Mouse (Mus musculus): Measurements from ENCODE around the gene H2afz. TPM values are rescaled to one million over a fixed set of nuclear protein-coding genes. Genes with fewer than 3 reads are reported as not detected.
"Not testable (repeated sequence)": the region's sequence is repeated elsewhere in the genome, so short reads cannot be mapped to it uniquely, and the experiment has no call there.

H2afz gene
- polyA plus RNA-seq, 1 experiment: 2,515 TPM

DNA sequence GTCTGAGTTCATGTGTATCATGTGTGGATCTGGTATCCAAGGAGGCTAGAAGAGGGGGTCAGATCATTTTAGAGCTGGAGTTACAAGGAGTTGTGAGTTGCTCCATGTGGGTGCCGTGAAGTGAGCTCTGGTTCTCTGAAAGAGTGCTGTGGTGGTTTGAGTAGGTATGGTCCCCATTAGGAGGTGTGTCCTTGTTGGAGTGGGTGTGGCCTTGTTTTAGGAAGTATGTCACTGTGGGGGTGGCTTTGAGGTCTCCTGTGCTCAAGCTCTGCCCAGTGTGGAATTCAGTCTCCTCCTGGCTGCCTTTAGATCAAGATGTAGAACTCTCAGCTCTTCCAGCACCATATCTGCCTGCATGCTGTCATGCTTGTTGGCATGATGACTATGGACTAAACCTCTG is 21.3 kb upstream of the H2afz start:
- no peak for TF ChIP-seq FLI1 (IDR thresholded peaks at IDR 0.05; ENCODE audit: low read length)
- TF ChIP-seq GATA1 (IDR thresholded peaks at IDR 0.05; ENCODE audit: borderline replicate concordance, low read length): no peak
- Histone ChIP-seq H3K4me1 (no peaks in the 10 kb centered on the region; the same call in 1 of the 2 replicates), H3K27me3 (replicated peaks) (no peaks in the 10 kb centered on the region), H3K9me3 (peaks cover 4% of the 10 kb centered on the region), H3K4me3 (replicated peaks) (no peak overlapping the region), H3K36me3 (replicated peaks; ENCODE audit: low read length) (no peaks in the 10 kb centered on the region)

DNA sequence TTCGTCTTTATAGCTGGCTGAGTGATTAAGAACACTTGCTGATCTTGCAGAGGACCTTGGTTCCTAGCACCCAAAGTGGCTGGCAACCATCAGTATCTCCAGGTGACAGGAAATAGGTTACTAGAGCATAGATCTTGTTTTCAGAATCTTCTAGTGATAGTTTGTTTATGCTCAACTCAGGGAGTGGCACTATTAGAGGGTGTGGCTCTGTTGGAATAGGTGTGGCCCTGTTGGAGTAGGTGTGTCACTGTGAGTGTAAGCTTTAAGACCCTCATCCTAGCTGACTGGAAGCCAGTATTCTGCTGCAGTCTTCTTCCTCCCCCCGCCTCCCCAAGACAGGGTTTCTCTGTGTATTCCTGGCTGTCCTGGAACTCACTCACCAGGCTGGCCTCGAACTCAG is 20.0 kb upstream of the H2afz start:
- Histone ChIP-seq H3K27me3 (replicated peaks) (no peaks in the 10 kb centered on the region), H3K4me1 (no peaks in the 10 kb centered on the region; the same call in 1 of the 2 replicates), H3K4me3 (replicated peaks) (no peak overlapping the region), H3K9me3 (peaks cover 4% of the 10 kb centered on the region), H3K36me3 (replicated peaks; ENCODE audit: low read length) (no peaks in the 10 kb centered on the region)
- TF ChIP-seq FLI1 (IDR thresholded peaks at IDR 0.05; ENCODE audit: low read length) (no peak), GATA1 (IDR thresholded peaks at IDR 0.05; ENCODE audit: borderline replicate concordance, low read length) (no peak)

DNA sequence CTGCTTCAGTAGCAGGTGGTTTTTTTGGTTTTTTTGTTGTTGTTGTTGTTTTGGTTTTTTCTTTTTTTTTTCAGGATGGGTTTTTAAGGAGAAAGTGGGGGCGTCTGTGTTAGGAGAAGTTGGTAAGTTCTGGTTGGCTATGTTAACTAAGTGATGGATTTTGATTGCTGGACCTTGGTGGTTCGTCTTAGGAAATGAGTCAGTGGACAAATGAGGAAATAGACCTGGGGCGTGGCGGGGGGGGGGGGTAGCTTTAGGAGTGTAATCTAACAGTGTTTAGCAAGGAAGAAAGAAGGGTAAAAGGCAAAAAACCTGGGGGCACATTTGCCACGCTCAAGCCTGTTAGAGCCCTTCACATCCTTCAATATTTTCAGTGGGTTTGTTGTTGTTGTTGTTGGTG is 17.7 kb upstream of the H2afz start:
- Histone ChIP-seq H3K27me3 (replicated peaks) (no peaks in the 10 kb centered on the region), H3K9me3 (peaks cover 10% of the 10 kb centered on the region), H3K4me3 (replicated peaks) (no peak overlapping the region), H3K36me3 (replicated peaks; ENCODE audit: low read length) (peaks cover 2% of the 10 kb centered on the region), H3K4me1 (peaks cover 3% of the 10 kb centered on the region; the same call in 1 of the 2 replicates)
- TF ChIP-seq FLI1 (IDR thresholded peaks at IDR 0.05; ENCODE audit: low read length) (no peak), GATA1 (IDR thresholded peaks at IDR 0.05; ENCODE audit: borderline replicate concordance, low read length) (no peak)

DNA sequence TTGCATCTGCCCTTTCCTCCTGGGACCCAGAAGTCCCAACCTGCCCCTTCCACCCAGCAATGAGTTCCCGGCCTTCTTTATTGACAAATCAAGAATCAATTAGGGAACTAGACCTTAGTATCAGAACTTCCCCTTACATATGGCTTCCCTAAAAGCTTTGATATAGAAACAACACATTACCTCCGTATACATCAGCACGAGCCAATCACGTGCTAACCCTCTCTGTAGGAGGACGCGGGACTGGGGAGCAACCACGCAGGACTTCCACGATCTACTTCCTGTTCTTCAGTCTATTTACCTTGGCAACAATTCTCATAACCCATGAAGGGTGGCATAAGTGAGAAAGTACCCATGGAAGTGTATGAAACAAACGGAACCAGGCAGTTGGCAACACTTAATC is 15.9 kb upstream of the H2afz start:
- Histone ChIP-seq H3K4me3 (replicated peaks) (no peak overlapping the region), H3K9me3 (peaks cover 15% of the 10 kb centered on the region), H3K27me3 (replicated peaks) (no peaks in the 10 kb centered on the region), H3K36me3 (replicated peaks; ENCODE audit: low read length) (peaks cover 2% of the 10 kb centered on the region), H3K4me1 (peaks cover 9% of the 10 kb centered on the region)
- TF ChIP-seq FLI1 (IDR thresholded peaks at IDR 0.05; ENCODE audit: low read length) (no peak), GATA1 (IDR thresholded peaks at IDR 0.05; ENCODE audit: borderline replicate concordance, low read length) (no peak)

DNA sequence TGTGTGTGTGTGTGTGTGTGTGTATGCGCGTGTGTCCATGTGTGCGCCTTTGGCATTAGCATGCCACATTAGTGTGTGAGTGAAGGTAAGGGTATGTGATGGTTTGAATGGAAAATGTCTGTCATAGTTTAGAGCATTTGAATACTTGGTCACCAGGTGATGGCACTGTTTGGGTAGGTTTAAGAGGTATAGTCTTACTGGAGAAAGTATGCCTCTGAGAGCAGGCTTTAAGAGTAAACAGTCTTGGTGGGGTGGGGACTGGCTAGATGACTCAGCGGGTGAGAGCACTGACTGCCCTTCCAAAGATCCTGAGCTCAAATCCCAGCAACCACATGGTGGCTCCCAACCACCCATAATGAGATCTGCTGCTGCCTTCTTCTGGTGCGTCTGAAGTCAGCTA is 14.6 kb upstream of the H2afz start:
- peaks cover 22% of the 10 kb centered on the region for H3K9me3 ChIP-seq
- H3K27me3 ChIP-seq (replicated peaks): no peaks in the 10 kb centered on the region
- TF ChIP-seq GATA1 (IDR thresholded peaks at IDR 0.05; ENCODE audit: borderline replicate concordance, low read length) (no peak), FLI1 (IDR thresholded peaks at IDR 0.05; ENCODE audit: low read length) (no peak)
- H3K4me1 ChIP-seq: peaks cover 17% of the 10 kb centered on the region
- peaks cover 2% of the 10 kb centered on the region for H3K36me3 ChIP-seq (replicated peaks; ENCODE audit: low read length)
- H3K4me3 ChIP-seq (replicated peaks): no peak overlapping the region

DNA sequence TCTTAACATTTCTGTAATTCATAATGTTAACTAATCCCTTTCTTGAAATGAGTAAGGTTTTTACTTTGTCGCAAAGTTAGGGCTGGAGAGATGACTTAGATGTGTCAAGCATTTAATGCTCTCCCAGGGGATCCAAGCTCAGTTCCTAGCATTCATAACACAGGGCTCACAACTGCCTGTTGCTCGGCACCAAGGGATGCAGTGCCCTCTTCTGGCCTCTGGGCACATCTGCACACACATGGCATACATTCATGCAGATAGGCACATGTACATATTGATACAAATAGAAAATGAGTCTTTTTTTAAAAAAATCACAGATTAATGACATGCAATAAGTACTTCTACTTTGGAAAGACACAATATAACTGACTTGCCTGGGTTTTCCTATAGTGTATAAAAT is 13.1 kb upstream of the H2afz start:
- no peaks in the 10 kb centered on the region for H3K27me3 ChIP-seq (replicated peaks)
- H3K4me3 ChIP-seq (replicated peaks): no peak overlapping the region
- H3K9me3 ChIP-seq: peaks cover 22% of the 10 kb centered on the region
- H3K36me3 ChIP-seq (replicated peaks; ENCODE audit: low read length): peaks cover 2% of the 10 kb centered on the region
- peaks cover 17% of the 10 kb centered on the region for H3K4me1 ChIP-seq
- TF ChIP-seq FLI1 (IDR thresholded peaks at IDR 0.05; ENCODE audit: low read length) (no peak), GATA1 (IDR thresholded peaks at IDR 0.05; ENCODE audit: borderline replicate concordance, low read length) (no peak)

DNA sequence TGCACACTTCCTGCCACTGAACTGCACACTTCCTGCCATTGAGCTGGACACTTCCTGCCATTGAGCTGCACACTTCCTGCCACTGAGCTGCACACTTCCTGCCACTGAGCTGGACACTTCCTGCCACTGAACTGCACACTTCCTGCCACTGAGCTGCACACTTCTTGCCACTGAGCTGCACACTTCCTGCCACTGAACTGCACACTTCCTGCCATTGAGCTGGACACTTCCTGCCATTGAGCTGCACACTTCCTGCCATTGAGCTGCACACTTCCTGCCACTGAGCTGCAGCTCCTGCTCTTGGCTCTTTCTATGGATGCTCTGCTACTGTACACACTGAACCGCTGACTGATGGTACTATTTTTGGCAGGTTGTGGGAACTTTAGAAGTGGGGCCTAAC is 11.3 kb upstream of the H2afz start:
- H3K27me3 ChIP-seq (replicated peaks); H3K36me3 ChIP-seq (replicated peaks; ENCODE audit: low read length): not testable (repeated sequence)
- Histone ChIP-seq H3K4me1 (peaks cover 17% of the 10 kb centered on the region; the same call in 1 of the 2 replicates), H3K4me3 (replicated peaks) (peak overlapping the region; percentile 12), H3K9me3 (peaks cover 22% of the 10 kb centered on the region)
- peak; percentile 49; the same call in 1 of the 2 replicates for TF ChIP-seq FLI1 (IDR thresholded peaks at IDR 0.05; ENCODE audit: low read length)

DNA sequence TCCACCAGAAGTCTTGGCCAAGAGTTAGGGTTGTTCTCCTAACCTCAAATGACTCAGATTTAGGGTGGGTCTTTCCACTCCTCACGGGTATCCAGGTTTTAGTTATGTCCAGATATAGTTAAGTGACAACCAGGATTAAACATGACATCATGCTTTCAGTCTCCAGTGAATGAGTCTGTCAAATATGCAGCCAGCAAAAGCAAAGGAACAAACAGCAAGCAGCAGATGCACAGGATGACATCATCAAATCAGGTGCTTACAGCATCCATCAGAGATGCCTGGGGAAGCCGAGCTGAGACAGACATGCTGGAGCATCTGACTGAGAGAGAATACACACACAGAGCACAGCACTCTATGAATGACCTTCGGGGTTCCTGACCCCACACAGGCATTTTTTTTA is 9.0 kb upstream of the H2afz start:
- TF ChIP-seq GATA1 (IDR thresholded peaks at IDR 0.05; ENCODE audit: borderline replicate concordance, low read length) (no peak), FLI1 (IDR thresholded peaks at IDR 0.05; ENCODE audit: low read length) (no peak)
- H3K27me3 ChIP-seq (replicated peaks): no peaks in the 10 kb centered on the region
- no peak overlapping the region for H3K4me3 ChIP-seq (replicated peaks)
- peaks cover 35% of the 10 kb centered on the region for H3K4me1 ChIP-seq
- peaks cover 22% of the 10 kb centered on the region for H3K9me3 ChIP-seq
- peaks cover 2% of the 10 kb centered on the region for H3K36me3 ChIP-seq (replicated peaks; ENCODE audit: low read length)

DNA sequence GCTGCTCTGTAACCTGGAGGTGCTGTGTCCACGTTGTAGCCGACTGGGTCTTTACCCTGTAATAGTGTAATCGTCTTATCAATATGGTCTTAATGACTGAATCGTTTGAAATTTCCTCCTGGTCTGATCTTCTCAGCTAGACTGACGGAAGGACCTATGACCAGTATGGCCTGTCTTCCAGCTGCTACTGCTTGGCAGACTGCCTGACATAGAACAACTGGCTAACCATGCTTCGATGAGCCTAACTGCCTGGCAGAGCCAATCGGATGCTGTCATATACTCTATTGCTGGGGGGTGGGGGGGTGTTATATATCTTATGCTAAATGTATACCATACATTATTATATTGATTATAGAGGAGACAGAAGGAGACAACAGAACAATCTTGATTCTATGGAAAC is 8.2 kb upstream of the H2afz start:
- Histone ChIP-seq H3K9me3 (peaks cover 19% of the 10 kb centered on the region), H3K4me1 (peaks cover 42% of the 10 kb centered on the region), H3K27me3 (replicated peaks) (no peaks in the 10 kb centered on the region), H3K4me3 (replicated peaks) (no peak overlapping the region), H3K36me3 (replicated peaks; ENCODE audit: low read length) (peaks cover 2% of the 10 kb centered on the region)
- TF ChIP-seq GATA1 (IDR thresholded peaks at IDR 0.05; ENCODE audit: borderline replicate concordance, low read length) (no peak), FLI1 (IDR thresholded peaks at IDR 0.05; ENCODE audit: low read length) (no peak)

DNA sequence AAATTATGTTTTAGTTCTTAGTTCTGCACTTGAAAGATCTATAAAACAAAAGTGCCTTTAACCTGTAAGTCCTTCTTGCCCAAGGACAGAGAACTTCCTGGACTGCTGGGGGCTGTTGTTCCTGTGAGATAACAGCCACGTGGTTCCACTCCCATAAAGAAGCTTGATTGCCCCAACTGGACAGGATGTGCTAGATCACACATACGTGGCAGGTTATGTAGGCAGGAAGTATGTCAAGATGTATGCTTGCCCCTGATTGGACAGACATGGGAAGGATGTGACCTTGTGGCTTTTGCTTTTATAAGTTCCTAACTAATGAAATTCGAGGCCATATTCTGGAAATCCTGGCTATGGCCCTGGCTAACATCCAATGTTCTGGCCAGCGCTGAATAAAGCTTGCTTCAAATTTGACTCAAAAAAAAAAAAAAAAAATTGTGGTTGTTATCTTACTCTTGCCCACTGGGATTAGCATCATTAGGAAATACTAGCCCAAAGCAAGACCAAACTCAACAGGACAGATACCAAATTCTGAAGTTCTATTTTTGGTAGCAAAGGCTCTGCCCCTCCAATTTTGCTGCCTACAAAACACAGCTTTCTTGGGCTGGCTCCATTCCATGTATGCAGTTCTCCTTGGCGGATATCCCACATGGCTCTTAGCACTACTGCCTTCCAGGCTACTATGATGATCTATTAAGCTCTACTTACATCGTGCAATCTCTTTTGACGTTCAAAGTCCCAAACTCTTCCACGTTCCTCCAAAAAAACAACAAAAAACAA is 3.7 kb upstream of the H2afz start:
- peaks cover 3% of the 10 kb centered on the region; the same call in 1 of the 2 replicates for H3K9me3 ChIP-seq
- peaks cover 41% of the 10 kb centered on the region for H3K4me1 ChIP-seq
- H3K27me3 ChIP-seq (replicated peaks): no peaks in the 10 kb centered on the region
- peaks cover 8% of the 10 kb centered on the region for H3K36me3 ChIP-seq (replicated peaks; ENCODE audit: low read length)
- H3K4me3 ChIP-seq (replicated peaks): peak overlapping the region; percentile 66
- TF ChIP-seq GATA1 (IDR thresholded peaks at IDR 0.05; ENCODE audit: borderline replicate concordance, low read length) (no peak), FLI1 (IDR thresholded peaks at IDR 0.05; ENCODE audit: low read length) (no peak)
